Mouse (Mus musculus) embryonic stem cell, embryonic (primary cell): ENCODE measurements around the gene Id3.

Experiments used
- CTCF ChIA-PET, 4 experiments: fragments of 300-600 bp in 2 of 4; fragments of 350-600 bp in 2 of 4; sonication (Branson Sonifier 250); formaldehyde crosslinking; loops; one replicate each; lab custom pipeline; 2022; ENCODE audit warnings: inconsistent platforms in 2 of 4; lab: Charles Lee
- POLR2A ChIA-PET, 4 experiments: fragments of 300-600 bp in 2 of 4; fragments of 350-600 bp in 2 of 4; sonication (Branson Sonifier 250); formaldehyde crosslinking; loops; one replicate each; lab custom pipeline; 2022; ENCODE audit warnings: antibody characterized with exemption in 4 of 4, inconsistent platforms in 1 of 4; lab: Charles Lee

Gene Id3

GRCm38 (mm10) chr4:136150596-136150995 is 7.3 kb downstream of the Id3 start:
- CTCF ChIA-PET, result interaction anchor here (0.6 to 5.8 kb wide), 20 partner anchors 8 to 349 kb away, joined by 3 to 36 read pairs (median 4); no protein-coding TSS in a partner anchor

GRCm38 (mm10) chr4:136152821-136153220 is 9.5 kb downstream of the Id3 start:
- POLR2A ChIA-PET, result interaction anchor here in 3 of 4 experiments (0.6 to 1.3 kb wide), 4 partner anchors 12 to 358 kb away, joined by 3 to 10 read pairs (median 4); no protein-coding TSS in a partner anchor
- CTCF ChIA-PET, result interaction anchor here (0.6 to 1.5 kb wide), 15 partner anchors 20 to 965 kb away, joined by 3 to 10 read pairs (median 4); no protein-coding TSS in a partner anchor

More at GRCm38 (mm10) chr4:136150596-136150995, 7.3 kb downstream of the Id3 start:
- POLR2A ChIA-PET, result interaction anchor here in 2 of 4 experiments (0.7 to 11.0 kb wide), 4 partner anchors 11 to 100 kb away, joined by 3 to 122 read pairs (median 54); partner anchors contain the start of gene Rpl11 (in 1 of the 2)

GRCm38 (mm10) chr4:136154462-136154861 is 11.2 kb downstream of the Id3 start:
- CTCF ChIA-PET, result interaction anchor here in 2 of 4 experiments (0.6 to 0.9 kb wide), 2 partner anchors 9 to 23 kb away, joined by 3 to 4 read pairs; no protein-coding TSS in a partner anchor
- POLR2A ChIA-PET, result no interaction called here

GRCm38 (mm10) chr4:136158498-136158897 is 15.2 kb downstream of the Id3 start:
- ChIA-PET POLR2A (interaction anchor here in 2 of 4 experiments (0.7 to 2.6 kb wide), 10 partner anchors 11 to 110 kb away, joined by 3 to 13 read pairs (median 7); partner anchors contain the start of gene Rpl11 (in 2 of the 2)), CTCF (interaction anchor here in 3 of 4 experiments (0.5 to 3.4 kb wide), 32 partner anchors 8 to 477 kb away, joined by 3 to 26 read pairs (median 4); partner anchors contain the start of gene Rpl11 (in 1 of the 3))

GRCm38 (mm10) chr4:136159802-136160397 is 16.6 kb downstream of the Id3 start:
- CTCF ChIA-PET, result interaction anchor here (0.6 to 3.4 kb wide), 54 partner anchors 9 to 240 kb away, joined by 3 to 26 read pairs (median 4); partner anchors contain the start of genes Rpl11 (in 2 of the 4), Asap3 (in 1 of the 4), E2f2 (in 1 of the 4) and Fuca1 (in 1 of the 4)
- POLR2A ChIA-PET, result interaction anchor here in 3 of 4 experiments (0.8 to 2.6 kb wide), 17 partner anchors 10 to 111 kb away, joined by 3 to 13 read pairs (median 5); partner anchors contain the start of genes Rpl11 (in 3 of the 3) and E2f2 (in 1 of the 3)

- ChIA-PET POLR2A (interaction anchor here in 2 of 4 experiments (0.6 to 2.8 kb wide), 15 partner anchors 8 to 1594 kb away, joined by 3 to 12 read pairs (median 3); partner anchors contain the start of gene Pithd1 (in 1 of the 2)), CTCF (interaction anchor here in 3 of 4 experiments (0.6 to 2.2 kb wide), 17 partner anchors 9 to 93 kb away, joined by 3 to 9 read pairs (median 4); partner anchors contain the start of gene E2f2 (in 1 of the 3))
Measured at GRCm38 (mm10) chr4:136163448-136163847, 20.2 kb downstream of the Id3 start.

- POLR2A ChIA-PET, result interaction anchor here in 2 of 4 experiments (1.0 to 2.8 kb wide), 4 partner anchors 8 to 30 kb away, joined by 3 to 12 read pairs (median 4); no protein-coding TSS in a partner anchor
- CTCF ChIA-PET, result interaction anchor here in 1 of 4 experiments (0.8 kb wide), 1 partner anchor 8 kb away, joined by 4 read pairs; no protein-coding TSS in a partner anchor
Measured at GRCm38 (mm10) chr4:136164981-136165380, 21.7 kb downstream of the Id3 start.

GRCm38 (mm10) chr4:136167701-136168100 is 24.4 kb downstream of the Id3 start:
- ChIA-PET CTCF (no interaction called here), POLR2A (no interaction called here)

- CTCF ChIA-PET, result interaction anchor here in 2 of 4 experiments (0.6 to 4.2 kb wide), 3 partner anchors 10 to 154 kb away, joined by 3 to 36 read pairs (median 3); no protein-coding TSS in a partner anchor
- POLR2A ChIA-PET, result interaction anchor here in 2 of 4 experiments (0.6 to 5.9 kb wide), 8 partner anchors 10 to 373 kb away, joined by 3 to 34 read pairs (median 10); partner anchors contain the start of gene Rpl11 (in 1 of the 2)
Measured at GRCm38 (mm10) chr4:136170401-136170800, 27.1 kb downstream of the Id3 start.

GRCm38 (mm10) chr4:136171455-136171854 is 28.2 kb downstream of the Id3 start:
- ChIA-PET CTCF (interaction anchor here in 3 of 4 experiments (0.6 to 4.2 kb wide), 12 partner anchors 9 to 707 kb away, joined by 3 to 36 read pairs (median 3); partner anchors contain the start of gene Zfp46 (in 1 of the 3)), POLR2A (interaction anchor here (0.6 to 5.9 kb wide), 39 partner anchors 9 to 1819 kb away, joined by 3 to 34 read pairs (median 4); partner anchors contain the start of genes Rpl11 (in 2 of the 4) and Asap3 (in 1 of the 4))

GRCm38 (mm10) chr4:136172011-136172541 is 28.8 kb downstream of the Id3 start, which contains the start of gene E2f2:
Gene E2f2, plus strand, starts transcription at chr4:136172394.
- POLR2A ChIA-PET, result interaction anchor here (0.6 to 5.9 kb wide), 50 partner anchors 8 to 1819 kb away, joined by 3 to 34 read pairs (median 4); partner anchors contain the start of genes Rpl11 (in 2 of the 4), Asap3 (in 1 of the 4) and Fuca1 (in 1 of the 4)
- CTCF ChIA-PET, result interaction anchor here (0.5 to 4.2 kb wide), 20 partner anchors 8 to 706 kb away, joined by 3 to 36 read pairs (median 3); partner anchors contain the start of gene Zfp46 (in 1 of the 4)

GRCm38 (mm10) chr4:136172542-136173209 is 29.4 kb downstream of the Id3 start:
- CTCF ChIA-PET, result interaction anchor here (0.5 to 4.2 kb wide), 16 partner anchors 8 to 464 kb away, joined by 3 to 36 read pairs (median 4); partner anchors contain the start of gene Zfp46 (in 1 of the 4)
- POLR2A ChIA-PET, result interaction anchor here (0.5 to 5.9 kb wide), 42 partner anchors 8 to 1749 kb away, joined by 3 to 34 read pairs (median 6); partner anchors contain the start of genes Rpl11 (in 2 of the 4), Asap3 (in 1 of the 4) and Fuca1 (in 1 of the 4)

- CTCF ChIA-PET, result interaction anchor here (0.7 to 4.2 kb wide), 10 partner anchors 7 to 465 kb away, joined by 3 to 36 read pairs (median 4); partner anchors contain the start of gene Zfp46 (in 1 of the 4)
- POLR2A ChIA-PET, result interaction anchor here (0.5 to 5.9 kb wide), 31 partner anchors 7 to 694 kb away, joined by 3 to 34 read pairs (median 9); partner anchors contain the start of genes Rpl11 (in 2 of the 4), Asap3 (in 1 of the 4) and Fuca1 (in 1 of the 4)
Measured at GRCm38 (mm10) chr4:136173210-136173715, 30.0 kb downstream of the Id3 start.

GRCm38 (mm10) chr4:136174216-136175193 is 31.2 kb downstream of the Id3 start:
- ChIA-PET CTCF (interaction anchor here in 3 of 4 experiments (0.6 to 2.2 kb wide), 7 partner anchors 11 to 415 kb away, joined by 3 to 17 read pairs (median 5); partner anchors contain the start of gene Myom3 (in 1 of the 3)), POLR2A (interaction anchor here in 2 of 4 experiments (0.6 to 5.9 kb wide), 21 partner anchors 11 to 1426 kb away, joined by 3 to 34 read pairs (median 9); partner anchors contain the start of genes Rpl11 (in 2 of the 2), Asap3 (in 1 of the 2) and Hnrnpr (in 1 of the 2))

GRCm38 (mm10) chr4:136176022-136176552 is 32.8 kb downstream of the Id3 start:
- POLR2A ChIA-PET, result interaction anchor here in 2 of 4 experiments (0.6 to 5.6 kb wide), 9 partner anchors 16 to 1659 kb away, joined by 3 to 71 read pairs (median 5); no protein-coding TSS in a partner anchor
- CTCF ChIA-PET, result interaction anchor here in 2 of 4 experiments (0.5 to 1.3 kb wide), 3 partner anchors 13 to 379 kb away, joined by 3 to 7 read pairs (median 4); no protein-coding TSS in a partner anchor
